Mouse (Mus musculus): ENCODE measurements around the gene Nav1.

The Nav1 gene

GRCm38 (mm10) chr1:135594279-135594903 lies 12.7 kb downstream of the Nav1 start:
- POLR2A ChIA-PET = interaction anchor here in 3 of 4 experiments (0.8 to 2.0 kb wide), 15 partner anchors 8 to 81 kb away, joined by 3 to 8 read pairs (median 4); partner anchors contain the start of gene Nav1 (in 1 of the 3)
- CTCF ChIA-PET = interaction anchor here in 3 of 4 experiments (0.6 to 1.1 kb wide), 5 partner anchors 9 to 77 kb away, joined by 3 to 6 read pairs (median 4); no protein-coding TSS in a partner anchor

- ChIA-PET POLR2A (interaction anchor here in 2 of 4 experiments (1.0 to 2.0 kb wide), 5 partner anchors 10 to 44 kb away, joined by 3 to 8 read pairs (median 5); partner anchors contain the start of gene Nav1 (in 1 of the 2)), CTCF (interaction anchor here in 2 of 4 experiments (0.9 to 1.1 kb wide), 3 partner anchors 22 to 77 kb away, joined by 3 to 4 read pairs (median 4); no protein-coding TSS in a partner anchor)
These were observed 13.4 kb downstream of the Nav1 start for GRCm38 (mm10) chr1:135593560-135594278.

DNA sequence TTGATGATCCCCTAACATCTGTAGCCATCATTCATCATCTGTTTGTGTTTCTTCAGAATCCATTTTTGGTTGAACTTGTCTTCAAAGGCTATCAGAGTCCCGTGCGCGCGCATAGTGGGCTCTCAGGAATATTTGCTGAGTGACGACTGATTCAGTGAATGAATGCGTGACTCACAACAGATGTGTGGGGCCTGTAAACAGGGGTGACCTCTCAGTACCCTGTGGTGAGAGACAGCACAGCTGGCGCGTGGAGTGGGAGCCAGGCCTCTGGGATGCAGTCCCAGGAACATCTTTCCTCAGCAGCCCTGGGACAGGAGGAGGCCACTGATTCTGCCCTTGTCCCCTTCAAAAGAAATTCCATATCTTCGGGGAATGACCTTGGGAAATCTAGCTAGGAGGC lies 16.3 kb downstream of the Nav1 start:
- ChIA-PET POLR2A (interaction anchor here in 2 of 4 experiments (1.1 to 1.7 kb wide), 4 partner anchors 11 to 81 kb away, joined by 3 read pairs; no protein-coding TSS in a partner anchor), CTCF (interaction anchor here in 1 of 4 experiments (1.1 kb wide), 1 partner anchor 46 kb away, joined by 3 read pairs; no protein-coding TSS in a partner anchor)

GRCm38 (mm10) chr1:135588973-135589372 lies 18.1 kb downstream of the Nav1 start:
- ChIA-PET CTCF (interaction anchor here (0.6 to 1.7 kb wide), 7 partner anchors 11 to 971 kb away, joined by 3 to 9 read pairs (median 4); no protein-coding TSS in a partner anchor), POLR2A (interaction anchor here in 3 of 4 experiments (0.6 to 2.4 kb wide), 23 partner anchors 9 to 111 kb away, joined by 3 to 18 read pairs (median 3); no protein-coding TSS in a partner anchor)

DNA sequence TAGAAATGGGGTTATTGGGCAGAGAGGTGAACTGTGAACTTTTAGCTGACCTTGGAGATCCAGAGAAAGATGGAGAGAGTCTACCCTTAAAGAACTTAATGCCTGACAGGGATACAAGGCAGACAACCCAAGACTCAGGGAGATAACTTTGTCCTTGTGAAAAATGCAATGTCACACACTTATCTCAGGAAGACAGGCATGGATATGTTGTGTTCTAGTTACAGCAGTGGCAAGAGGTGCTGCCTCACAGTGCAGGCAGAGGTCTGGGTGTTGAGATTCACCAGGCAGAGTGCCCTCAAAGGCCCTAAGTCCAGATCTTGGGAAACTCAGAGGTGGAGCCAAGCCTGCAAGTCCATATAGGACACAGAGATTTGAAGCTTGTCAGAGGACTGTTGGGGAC lies 20.2 kb downstream of the Nav1 start:
- POLR2A ChIA-PET = interaction anchor here in 3 of 4 experiments (0.6 to 4.7 kb wide), 10 partner anchors 8 to 457 kb away, joined by 3 to 16 read pairs (median 4); no protein-coding TSS in a partner anchor
- CTCF ChIA-PET = interaction anchor here in 2 of 4 experiments (1.4 to 2.8 kb wide), 4 partner anchors 42 to 83 kb away, joined by 3 to 12 read pairs (median 6); no protein-coding TSS in a partner anchor

- ChIA-PET POLR2A (interaction anchor here (0.6 to 4.7 kb wide), 35 partner anchors 9 to 838 kb away, joined by 3 to 16 read pairs (median 4); no protein-coding TSS in a partner anchor), CTCF (interaction anchor here (0.6 to 2.8 kb wide), 12 partner anchors 12 to 470 kb away, joined by 3 to 12 read pairs (median 3); no protein-coding TSS in a partner anchor)
These were observed 21.5 kb downstream of the Nav1 start for GRCm38 (mm10) chr1:135585573-135585972.

DNA sequence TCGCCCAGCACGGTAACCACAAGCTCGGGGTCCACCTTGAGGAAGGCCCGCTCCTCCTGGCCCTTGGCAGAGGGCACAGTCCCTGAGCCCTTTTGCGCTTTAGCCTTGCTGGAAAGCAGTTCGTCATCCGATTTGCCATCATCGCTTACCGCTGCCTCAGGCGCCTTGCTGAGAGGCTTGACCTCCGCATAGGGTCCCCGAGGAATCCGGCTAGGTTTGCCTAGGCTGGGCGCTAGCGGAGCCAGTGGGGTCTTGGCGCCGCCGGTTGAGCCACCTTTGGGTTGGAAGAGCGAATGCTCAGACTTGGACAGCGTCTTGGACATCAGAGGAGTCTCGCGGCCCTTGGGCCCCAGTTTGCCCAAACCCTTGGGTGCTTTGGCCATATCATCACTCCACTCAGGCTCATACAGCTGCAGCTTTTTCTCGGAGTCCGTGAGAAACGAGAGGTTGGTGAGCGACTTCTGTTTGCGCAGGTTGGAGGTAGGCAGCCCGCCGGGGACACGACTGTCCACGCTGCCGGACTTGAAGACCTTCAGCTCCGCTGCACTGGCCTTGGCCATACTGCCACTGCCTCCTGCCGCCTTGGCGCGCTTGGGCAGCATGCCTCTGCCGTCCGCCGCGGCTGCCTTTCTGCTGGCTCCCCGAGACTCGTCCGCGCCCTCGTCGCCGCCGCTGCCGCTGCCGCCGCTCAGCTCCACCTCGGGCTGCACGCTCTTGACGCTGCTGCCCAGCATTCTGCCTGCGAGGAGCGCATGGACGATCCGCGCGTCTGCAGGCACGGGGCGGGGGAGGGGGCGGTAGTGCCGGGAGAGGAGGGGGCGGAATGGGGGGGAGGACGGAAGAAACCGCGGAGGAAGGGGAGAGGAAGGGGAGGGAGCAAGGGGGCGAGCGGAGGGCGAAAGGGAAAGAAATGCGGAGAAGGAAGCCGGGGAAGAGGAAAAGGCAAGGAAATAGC lies 22.2 kb downstream of the Nav1 start:
- CTCF ChIA-PET = interaction anchor here (0.6 to 2.9 kb wide), 16 partner anchors 10 to 471 kb away, joined by 3 to 13 read pairs (median 3); no protein-coding TSS in a partner anchor
- POLR2A ChIA-PET = interaction anchor here in 3 of 4 experiments (0.5 to 4.7 kb wide), 36 partner anchors 9 to 838 kb away, joined by 3 to 16 read pairs (median 4); no protein-coding TSS in a partner anchor

DNA sequence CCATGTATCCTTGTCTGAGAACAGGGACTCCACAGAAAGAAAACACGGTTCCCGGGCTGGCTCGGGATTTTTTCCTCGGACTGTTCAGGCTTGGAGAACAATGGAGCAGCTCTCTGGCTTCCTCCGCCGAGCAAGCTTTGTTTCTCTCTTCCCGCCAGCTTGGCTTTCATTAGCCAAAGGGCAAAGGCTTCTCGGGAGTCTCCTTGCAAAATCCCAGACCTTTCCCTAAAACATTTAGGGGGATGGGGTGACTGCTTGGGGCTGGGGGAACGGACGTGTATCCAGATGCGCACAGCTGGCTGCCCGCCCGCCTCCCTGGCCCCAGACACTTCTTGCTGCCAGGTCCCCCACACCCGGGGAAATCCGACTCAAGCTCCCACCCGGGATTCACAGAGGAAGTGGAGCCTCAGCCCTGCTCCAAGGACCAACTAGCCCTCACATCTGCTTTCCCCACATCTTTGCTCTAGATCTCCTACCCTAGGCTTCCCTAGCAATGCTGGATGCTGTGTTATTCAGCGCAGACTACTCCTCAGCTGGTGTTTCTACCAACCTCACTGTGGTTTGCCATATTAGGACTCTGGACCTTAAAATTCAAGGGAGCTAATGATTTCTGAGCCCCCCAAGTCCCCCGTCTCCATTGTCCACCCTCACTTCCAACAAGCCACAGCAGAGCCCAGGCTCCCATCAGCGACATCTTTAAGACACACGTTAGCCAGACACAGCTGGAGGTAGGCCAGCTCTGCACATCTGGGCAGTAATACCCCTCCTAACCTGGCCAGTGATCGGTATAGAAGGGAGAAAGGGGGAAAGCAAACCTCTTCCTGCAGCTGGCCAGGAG lies 23.2 kb downstream of the Nav1 start:
- ChIA-PET CTCF (interaction anchor here in 2 of 4 experiments (0.6 to 2.9 kb wide), 6 partner anchors 20 to 87 kb away, joined by 3 to 13 read pairs (median 5); no protein-coding TSS in a partner anchor), POLR2A (interaction anchor here in 3 of 4 experiments (1.0 to 4.7 kb wide), 21 partner anchors 9 to 307 kb away, joined by 3 to 16 read pairs (median 4); no protein-coding TSS in a partner anchor)

DNA sequence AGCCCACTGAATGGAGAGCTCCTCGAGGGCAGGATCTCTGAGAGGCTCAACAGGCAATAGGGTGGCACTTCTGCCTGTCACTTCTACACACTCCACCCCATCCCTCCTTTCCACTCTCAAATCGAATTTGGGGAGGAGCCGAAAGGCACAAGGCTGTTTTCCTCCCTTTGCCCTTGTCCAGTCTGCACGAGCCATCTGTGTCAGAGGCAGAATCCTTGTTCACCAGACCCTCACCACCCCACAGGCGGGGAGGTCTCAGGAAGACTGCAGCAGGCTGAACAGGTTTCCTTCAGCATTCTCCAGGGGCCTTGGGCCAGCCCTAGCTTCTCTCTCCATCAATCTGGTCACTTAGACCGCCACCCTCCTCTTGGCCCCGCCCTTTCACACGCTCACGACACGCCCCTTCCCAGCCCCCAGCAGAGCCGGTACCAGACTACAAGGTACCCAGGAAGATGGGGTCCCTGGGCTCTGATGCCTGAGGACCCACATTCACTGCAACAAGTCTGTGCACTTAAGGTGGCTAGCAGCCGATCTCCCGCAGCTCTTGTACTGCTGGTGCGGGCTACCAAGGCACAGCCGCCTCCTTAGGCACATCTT lies 23.9 kb downstream of the Nav1 start:
- ChIA-PET CTCF (interaction anchor here in 3 of 4 experiments (0.6 to 2.9 kb wide), 5 partner anchors 38 to 88 kb away, joined by 3 to 13 read pairs (median 4); no protein-coding TSS in a partner anchor), POLR2A (interaction anchor here in 3 of 4 experiments (0.6 to 4.7 kb wide), 20 partner anchors 8 to 1428 kb away, joined by 3 to 16 read pairs (median 4); no protein-coding TSS in a partner anchor)

- CTCF ChIA-PET = interaction anchor here in 2 of 4 experiments (0.6 to 1.3 kb wide), 3 partner anchors 18 to 70 kb away, joined by 3 to 7 read pairs (median 4); no protein-coding TSS in a partner anchor
- POLR2A ChIA-PET = interaction anchor here in 2 of 4 experiments (0.7 to 2.2 kb wide), 3 partner anchors 17 to 18 kb away, joined by 3 to 8 read pairs (median 5); no protein-coding TSS in a partner anchor
These were observed 26.1 kb downstream of the Nav1 start for GRCm38 (mm10) chr1:135581001-135581400.

DNA sequence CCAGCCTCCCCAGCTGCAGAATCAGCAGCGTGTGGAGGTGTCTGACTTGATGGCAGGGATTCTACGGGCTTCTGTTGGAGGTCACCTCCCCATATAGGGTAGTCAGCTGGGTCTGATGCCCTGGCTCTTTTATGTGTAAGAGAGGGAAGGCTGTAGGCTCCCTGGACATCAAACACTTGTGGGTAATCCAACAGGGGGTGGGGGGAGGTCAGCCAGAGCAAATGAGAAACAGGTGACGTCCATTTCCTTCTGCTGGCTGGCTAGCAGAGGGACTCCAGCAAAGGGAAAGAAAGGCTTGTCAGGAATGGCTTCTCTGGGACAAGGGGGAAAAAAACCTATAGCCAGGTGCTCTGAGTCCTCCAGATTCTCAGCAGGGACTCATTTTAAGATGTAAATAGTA lies 28.0 kb downstream of the Nav1 start:
- ChIA-PET POLR2A (interaction anchor here in 1 of 4 experiments (1.5 kb wide), 1 partner anchor 10 kb away, joined by 3 read pairs; no protein-coding TSS in a partner anchor), CTCF (interaction anchor here in 1 of 4 experiments (1.1 kb wide), 1 partner anchor 35 kb away, joined by 5 read pairs; no protein-coding TSS in a partner anchor)

DNA sequence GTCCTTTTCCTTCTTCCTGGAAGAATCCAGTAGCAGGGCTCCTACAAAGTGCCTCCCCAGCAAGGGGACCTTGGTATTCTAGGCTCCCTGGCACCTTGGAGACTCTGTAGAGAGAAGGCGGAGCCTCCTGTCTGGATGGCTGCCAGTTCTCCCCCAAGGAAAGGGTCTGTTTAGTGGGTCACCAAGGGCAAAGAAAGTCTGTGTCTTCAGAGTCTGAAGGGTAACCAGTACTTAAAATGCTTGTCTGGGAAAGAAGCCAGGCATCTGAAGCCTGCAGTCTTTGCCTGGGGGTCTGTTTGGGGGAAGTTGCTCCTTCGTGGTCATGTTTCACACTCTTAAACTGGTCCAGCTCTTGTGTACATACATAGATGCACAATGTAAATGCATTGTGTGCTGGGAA lies 29.3 kb downstream of the Nav1 start:
- CTCF ChIA-PET = no interaction called here
- POLR2A ChIA-PET = interaction anchor here in 1 of 4 experiments (1.1 kb wide), 1 partner anchor 23 kb away, joined by 3 read pairs; no protein-coding TSS in a partner anchor

DNA sequence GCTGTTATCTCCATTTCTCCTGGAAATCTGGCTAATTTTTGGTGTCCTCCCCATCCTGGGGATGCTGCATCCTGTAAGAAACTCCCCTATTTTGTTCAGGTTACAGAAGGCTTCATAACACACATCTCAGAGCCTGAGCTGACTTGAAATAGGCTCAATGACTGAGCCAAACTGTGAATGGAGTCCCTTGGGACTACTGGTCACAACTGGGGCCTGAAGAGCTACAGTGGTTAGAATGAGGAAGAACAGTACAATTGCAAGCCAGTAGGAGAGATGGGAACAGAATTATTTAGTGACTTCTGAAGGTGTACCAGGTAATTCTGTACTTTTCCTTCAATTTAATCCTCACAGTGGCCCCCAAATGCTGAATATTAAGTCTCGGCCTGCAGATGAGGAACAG lies 31.7 kb downstream of the Nav1 start:
- ChIA-PET POLR2A (interaction anchor here in 1 of 4 experiments (2.2 kb wide), 1 partner anchor 22 kb away, joined by 5 read pairs; no protein-coding TSS in a partner anchor), CTCF (no interaction called here)

DNA sequence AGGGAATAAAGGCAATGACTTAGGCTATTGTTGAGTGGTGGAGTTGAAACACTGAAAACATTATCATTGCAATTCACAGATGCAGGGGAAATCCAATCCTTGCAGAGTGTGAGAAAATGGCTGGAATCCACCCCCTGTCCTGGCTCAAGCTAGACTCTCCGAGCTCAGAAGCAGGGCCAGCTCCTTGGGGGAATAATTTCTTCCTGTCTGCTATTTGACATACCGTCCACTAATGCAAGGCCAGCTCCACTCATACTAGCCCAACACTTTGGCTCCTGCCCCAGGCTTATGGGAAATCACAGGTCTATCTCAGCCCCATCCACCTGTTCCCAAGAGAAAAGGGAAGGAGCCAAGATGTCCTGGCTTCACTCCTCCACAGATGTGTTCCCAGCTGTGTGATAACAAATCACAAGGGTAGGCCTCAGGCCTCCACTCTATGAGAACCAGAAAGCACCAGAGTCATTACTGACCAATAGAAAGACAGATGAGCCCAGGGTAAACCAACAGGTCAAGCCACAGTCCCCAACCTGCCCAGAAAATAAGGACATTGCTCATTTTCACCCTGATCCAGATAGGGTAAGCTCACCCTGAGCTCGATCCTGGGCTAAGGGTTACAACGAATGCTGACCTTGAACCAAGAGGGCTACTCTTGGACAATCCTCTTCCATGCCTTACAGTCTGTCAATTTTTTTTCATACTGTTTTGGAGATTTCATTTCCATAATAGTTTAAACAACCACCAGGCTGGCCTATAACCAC lies 32.5 kb downstream of the Nav1 start:
- CTCF ChIA-PET = interaction anchor here in 1 of 4 experiments (1.3 kb wide), 1 partner anchor 34 kb away, joined by 3 read pairs; no protein-coding TSS in a partner anchor
- POLR2A ChIA-PET = interaction anchor here in 2 of 4 experiments (1.0 to 2.2 kb wide), 5 partner anchors 9 to 22 kb away, joined by 3 to 5 read pairs (median 3); no protein-coding TSS in a partner anchor
